Mouse (Mus musculus): ENCODE data around the gene Zfp691.

The Zfp691 gene

GRCm38 (mm10) chr4:119167663-119168062 lies 6.3 kb downstream of the Zfp691 start:
- DNase-seq (ENCODE audit: low spot score): peak; percentile 92

GRCm38 (mm10) chr4:119167068-119167467 lies 6.9 kb downstream of the Zfp691 start:
- DNase-seq (ENCODE audit: low spot score): no peak

- no peak for DNase-seq (ENCODE audit: low spot score)
Measured at GRCm38 (mm10) chr4:119165916-119166315, 8.1 kb downstream of the Zfp691 start.

- no peak for DNase-seq (ENCODE audit: low spot score)
Measured at GRCm38 (mm10) chr4:119162990-119163389, 11.0 kb downstream of the Zfp691 start.

GRCm38 (mm10) chr4:119161358-119161757 lies 12.6 kb downstream of the Zfp691 start:
- no peak for DNase-seq (ENCODE audit: low spot score)

GRCm38 (mm10) chr4:119157891-119158290 lies 16.1 kb downstream of the Zfp691 start:
- no peak for DNase-seq (ENCODE audit: low spot score)

- DNase-seq (ENCODE audit: low spot score): peak; percentile 66
Measured at GRCm38 (mm10) chr4:119157186-119157585, 16.8 kb downstream of the Zfp691 start.

- DNase-seq (ENCODE audit: low spot score): no peak
Measured at GRCm38 (mm10) chr4:119148741-119149140, 25.3 kb downstream of the Zfp691 start.

- no peak for DNase-seq (ENCODE audit: low spot score)
Measured at GRCm38 (mm10) chr4:119147347-119147746, 26.6 kb downstream of the Zfp691 start.

- no peak for DNase-seq (ENCODE audit: low spot score)
Measured at GRCm38 (mm10) chr4:119146816-119147215, 27.2 kb downstream of the Zfp691 start.

GRCm38 (mm10) chr4:119142230-119142871 lies 31.6 kb downstream of the Zfp691 start:
- peak; percentile 91 for DNase-seq (ENCODE audit: low spot score)

- no peak for DNase-seq (ENCODE audit: low spot score)
Measured at GRCm38 (mm10) chr4:119141191-119141590, 32.8 kb downstream of the Zfp691 start.

- peak; percentile 78 for DNase-seq (ENCODE audit: low spot score)
Measured at GRCm38 (mm10) chr4:119140126-119140525, 33.9 kb downstream of the Zfp691 start.

- no peak for DNase-seq (ENCODE audit: low spot score)
Measured at GRCm38 (mm10) chr4:119138776-119139175, 35.2 kb downstream of the Zfp691 start.

GRCm38 (mm10) chr4:119138171-119138570 lies 35.8 kb downstream of the Zfp691 start:
- peak; percentile 91 for DNase-seq (ENCODE audit: low spot score)

- no peak for DNase-seq (ENCODE audit: low spot score)
Measured at GRCm38 (mm10) chr4:119137313-119137712, 36.7 kb downstream of the Zfp691 start.

GRCm38 (mm10) chr4:119133860-119134259 lies 40.1 kb downstream of the Zfp691 start:
- no peak for DNase-seq (ENCODE audit: low spot score)

- DNase-seq (ENCODE audit: low spot score): no peak
Measured at GRCm38 (mm10) chr4:119133306-119133705, 40.7 kb downstream of the Zfp691 start.

- no peak for DNase-seq (ENCODE audit: low spot score)
Measured at GRCm38 (mm10) chr4:119131189-119131910, 42.6 kb downstream of the Zfp691 start.

- no peak for DNase-seq (ENCODE audit: low spot score)
Measured at GRCm38 (mm10) chr4:119129096-119129495, 44.9 kb downstream of the Zfp691 start.

GRCm38 (mm10) chr4:119128547-119128946 lies 45.4 kb downstream of the Zfp691 start:
- DNase-seq (ENCODE audit: low spot score): no peak

GRCm38 (mm10) chr4:119127229-119127628 lies 46.8 kb downstream of the Zfp691 start:
- no peak for DNase-seq (ENCODE audit: low spot score)

GRCm38 (mm10) chr4:119125577-119126270 lies 48.3 kb downstream of the Zfp691 start:
- DNase-seq (ENCODE audit: low spot score): peak; percentile 3
